Mouse (Mus musculus) heart, adult 2 months (tissue): ENCODE measurements around the gene Zfp598. TPM values are rescaled to one million over a fixed set of nuclear protein-coding genes. Genes with fewer than 3 reads are reported as not detected.

Source experiments
- DNase-seq, 2 experiments: peaks; one replicate each; pipeline ENCODE4 v3.0.0; 2021
- H3K27ac ChIP-seq: fragments of 200-600 bp; 2 replicates; pipeline ENCODE4 v1.8.1; 2022
- H3K27me3 ChIP-seq: fragments of 200-500 bp; 2 replicates; pipeline ENCODE4 v1.6.1; 2012; ENCODE audit warnings: mild to moderate bottlenecking, low read length, inconsistent platforms, mixed read lengths; ENCODE audit not compliant: control insufficient read depth, insufficient read depth
- H3K36me3 ChIP-seq: fragments of 200-500 bp; 2 replicates; pipeline ENCODE4 v1.6.1; 2012; ENCODE audit warnings: low read length, inconsistent platforms; ENCODE audit not compliant: control insufficient read depth, insufficient read depth
- H3K4me1 ChIP-seq: fragments of 200-500 bp; 2 replicates; pipeline ENCODE4 v1.6.1; 2011; ENCODE audit warnings: low read length; ENCODE audit not compliant: control insufficient read depth, insufficient read depth
- H3K4me3 ChIP-seq: fragments of 200-600 bp; 2 replicates; pipeline ENCODE4 v1.8.1; 2022
- H3K79me2 ChIP-seq: fragments of 200-500 bp; replicated peaks from 2 replicates; pipeline ENCODE4 v1.6.1; 2012; ENCODE audit warnings: mild to moderate bottlenecking, inconsistent platforms, low read length, moderate library complexity, mixed read lengths; ENCODE audit not compliant: control insufficient read depth, insufficient read depth
- H3K9ac ChIP-seq: fragments of 200-500 bp; 2 replicates; pipeline ENCODE4 v1.6.1; 2012; ENCODE audit warnings: low read depth, mild to moderate bottlenecking, control low read depth, inconsistent platforms, low read length, mixed read lengths
- CTCF ChIP-seq: fragments of 200-600 bp; IDR thresholded peaks from 2 replicates; pipeline ENCODE4 v1.8.1; 2022; ENCODE audit warnings: antibody characterized with exemption, mild to moderate bottlenecking, moderate library complexity
- EP300 ChIP-seq: fragments of 200-500 bp; IDR thresholded peaks from 2 replicates; pipeline ENCODE4 v1.6.1; 2011; ENCODE audit warnings: low read depth, low read length, control low read depth; ENCODE audit not compliant: insufficient read depth
- POLR2A ChIP-seq: fragments of 200-500 bp; IDR thresholded peaks from 2 replicates; pipeline ENCODE4 v1.6.1; 2011; ENCODE audit warnings: mild to moderate bottlenecking, low read depth, low read length, control low read depth; ENCODE audit not compliant: insufficient read depth
- WGBS: fragments of 180-500 bp; shearing (Covaris S2); methylation state at CpG from one replicate; pipeline ENCODE4 v1.1.7; 2018; 5-methylcytosine and 5-hydroxymethylcytosine counted together
- intact Hi-C: fragments of 180-260 bp; cut with DNase I; formaldehyde crosslinking; loops from one replicate; pipeline ENCODE4 v1.15.1; 2025
- polyA plus RNA-seq: library from polyadenylated mRNA; depleted of rRNA; stranded (reverse); fragments of >200 nt; gene quantifications from 2 replicates; pipeline ENCODE4 v1.2.3, GENCODE M21; 2012
- total RNA-seq, 2 experiments: library from RNA; stranded (reverse); gene quantifications; 2 replicates each; pipeline ENCODE4 v1.2.3; 2021

The Zfp598 gene
- total and polyA plus RNA-seq, 3 experiments = 17.4 to 28.1 (median 17.5) TPM

- peaks cover 26% of the 10 kb centered on the region for H3K4me1 ChIP-seq
- peak overlapping the region; percentile 98 for H3K27ac ChIP-seq
- peak overlapping the region; percentile 81 for H3K9ac ChIP-seq
- H3K27me3 ChIP-seq = no peaks in the 10 kb centered on the region
- peak overlapping the region; percentile 73 for H3K4me3 ChIP-seq
- no peaks in the 10 kb centered on the region for H3K79me2 ChIP-seq
- no peaks in the 10 kb centered on the region for H3K36me3 ChIP-seq
- peak; percentile 80 to 85 for DNase-seq
- intact Hi-C loops = loop anchor here (1.0 kb wide), 1 partner anchor 17 kb away; the partner anchor contains the start of gene Slc9a3r2
- 4% methylated on average over 22 of the region's 22 CpGs for WGBS
- TF ChIP-seq POLR2A (peak; percentile 83), CTCF (no peak), EP300 (peak; percentile 87)
These were observed 36.6 kb upstream of the Zfp598 start for GRCm38 (mm10) chr17:24632813-24633449.

DNA sequence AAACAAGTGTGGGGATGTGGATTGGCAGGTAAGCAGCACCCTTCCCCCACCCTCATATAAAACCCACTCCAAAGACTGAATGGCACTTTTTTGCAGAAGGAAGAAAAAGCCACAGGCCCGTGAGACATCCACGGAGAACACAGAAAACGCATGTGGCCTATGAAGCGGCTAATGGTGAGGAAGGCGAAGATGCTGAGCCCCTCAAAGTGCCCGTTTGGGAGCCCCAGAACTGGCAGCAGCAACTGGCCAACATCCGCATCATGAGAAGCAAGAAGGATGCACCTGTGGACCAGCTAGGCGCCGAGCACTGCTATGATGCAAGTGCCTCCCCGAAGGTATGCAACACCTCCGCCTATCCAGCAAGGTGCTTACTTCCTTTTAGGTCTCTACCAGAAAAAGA lies 35.7 kb upstream of the Zfp598 start:
- TF ChIP-seq POLR2A = no peak
- no peak for TF ChIP-seq CTCF
- TF ChIP-seq EP300 = no peak
- intact Hi-C loops = no loop called here
- 95% methylated on average over 11 of the region's 11 CpGs for WGBS
- DNase-seq = no peak
- peak overlapping the region; percentile 98 for H3K27ac ChIP-seq
- H3K4me3 ChIP-seq = no peak overlapping the region
- no peaks in the 10 kb centered on the region for H3K27me3 ChIP-seq
- H3K9ac ChIP-seq = 0 out of 2 replicates have a peak overlapping the region, but pooled peaks have one; percentile 10
- H3K4me1 ChIP-seq = peaks cover 29% of the 10 kb centered on the region
- no peaks in the 10 kb centered on the region for H3K79me2 ChIP-seq
- no peaks in the 10 kb centered on the region for H3K36me3 ChIP-seq

- Histone ChIP-seq H3K4me1 (peaks cover 37% of the 10 kb centered on the region), H3K27ac (peak overlapping the region; percentile 98), H3K9ac (no peak overlapping the region), H3K36me3 (peaks cover 9% of the 10 kb centered on the region), H3K27me3 (no peaks in the 10 kb centered on the region), H3K4me3 (no peak overlapping the region), H3K79me2 (no peaks in the 10 kb centered on the region)
- intact Hi-C loops = no loop called here
- TF ChIP-seq EP300 (peak; percentile 56; the same call in 1 of the 2 replicates), POLR2A (peak; percentile 60; the same call in 1 of the 2 replicates), CTCF (no peak)
- DNase-seq = peak; percentile 55 to 63
- 34% methylated on average over 4 of the region's 4 CpGs for WGBS
These were observed 34.5 kb upstream of the Zfp598 start for GRCm38 (mm10) chr17:24635024-24635423.

DNA sequence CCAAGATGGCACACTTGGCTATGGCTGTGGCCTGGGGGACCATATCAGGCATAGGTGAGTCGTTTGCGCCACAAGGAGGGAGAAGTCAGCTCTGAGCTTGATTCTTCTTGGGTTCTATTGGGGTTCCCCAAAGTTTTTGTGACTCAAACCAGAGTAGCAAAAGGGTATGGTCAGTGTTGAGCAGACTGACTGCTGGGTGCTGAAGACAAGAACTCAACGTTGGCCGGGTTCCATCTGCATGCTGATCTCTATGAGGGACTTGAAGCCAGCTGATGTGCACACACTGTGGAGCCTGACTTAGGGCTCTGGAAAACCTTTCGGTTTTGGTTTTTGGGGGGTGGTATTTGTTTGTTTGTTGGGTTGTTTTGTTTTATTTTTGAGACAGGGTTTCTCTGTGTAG lies 33.8 kb upstream of the Zfp598 start:
- intact Hi-C loops = no loop called here
- H3K27ac ChIP-seq = peak overlapping the region; percentile 98

GRCm38 (mm10) chr17:24636781-24637481 lies 32.6 kb upstream of the Zfp598 start:
- Histone ChIP-seq H3K27ac (peak overlapping the region; percentile 45), H3K36me3 (peaks cover 12% of the 10 kb centered on the region), H3K79me2 (no peaks in the 10 kb centered on the region), H3K9ac (no peak overlapping the region), H3K4me3 (no peak overlapping the region), H3K27me3 (no peaks in the 10 kb centered on the region), H3K4me1 (peaks cover 35% of the 10 kb centered on the region)
- 59% methylated on average over 5 of the region's 5 CpGs for WGBS
- intact Hi-C loops = no loop called here
- peak; percentile 36 to 53 for DNase-seq
- TF ChIP-seq POLR2A (peak; percentile 24; the same call in 1 of the 2 replicates), CTCF (no peak), EP300 (0 out of 2 replicates have a peak, but pooled peaks have one; percentile 32)

More for the DNA sequence above, 33.8 kb upstream of the Zfp598 start:
- Histone ChIP-seq H3K4me3 (no peak overlapping the region), H3K79me2 (no peaks in the 10 kb centered on the region), H3K9ac (no peak overlapping the region), H3K4me1 (peaks cover 38% of the 10 kb centered on the region), H3K27me3 (no peaks in the 10 kb centered on the region), H3K36me3 (peaks cover 12% of the 10 kb centered on the region)
- 66% methylated on average over 5 of the region's 5 CpGs for WGBS
- DNase-seq = no peak
- no peak for TF ChIP-seq CTCF
- TF ChIP-seq POLR2A = no peak
- no peak for TF ChIP-seq EP300
